Mouse (Mus musculus) mouse embryonic stem cell (cell line): Measurements from ENCODE around the gene Kbtbd7.
"Not testable (repeated sequence)": the region's sequence is repeated elsewhere in the genome, so short reads cannot be mapped to it uniquely, and the experiment has no call there.

Source experiments
- in situ Hi-C, 2 experiments: fragments of 300-500 bp; cut with MboI; formaldehyde crosslinking; loops; 1 replicate in 1 of 2; 3 replicates in 1 of 2; pipeline ENCODE4 v1.14.3; 2019 to 2020; ENCODE audit warnings: low sequenced_read_pairs in 2 of 2, low pct_unique_long_range_greater_than_20kb in 1 of 2, mixed read lengths in 1 of 2; ENCODE audit not compliant: unreplicated experiment in 1 of 2

The Kbtbd7 gene

DNA sequence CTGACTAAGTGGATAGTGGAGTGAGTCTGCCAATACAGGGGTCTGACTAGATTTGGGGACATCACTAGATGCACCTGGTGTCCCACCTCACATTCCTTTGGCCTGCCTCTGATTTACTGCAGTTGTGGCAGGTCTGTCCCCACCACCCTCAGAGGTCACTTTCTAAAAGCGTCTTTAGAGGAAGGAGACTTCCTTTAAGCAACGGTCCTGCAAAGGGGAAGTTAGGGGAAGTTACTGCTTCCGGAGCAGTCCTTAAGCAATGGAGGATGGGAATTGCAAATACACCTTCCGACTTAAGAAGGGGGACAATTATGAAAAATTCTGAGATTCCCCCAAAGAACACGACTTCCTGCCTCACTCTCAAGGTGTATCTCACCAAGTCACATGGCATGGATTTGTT, 15.1 kb downstream of the Kbtbd7 start:
- in situ Hi-C loops: no loop called here

DNA sequence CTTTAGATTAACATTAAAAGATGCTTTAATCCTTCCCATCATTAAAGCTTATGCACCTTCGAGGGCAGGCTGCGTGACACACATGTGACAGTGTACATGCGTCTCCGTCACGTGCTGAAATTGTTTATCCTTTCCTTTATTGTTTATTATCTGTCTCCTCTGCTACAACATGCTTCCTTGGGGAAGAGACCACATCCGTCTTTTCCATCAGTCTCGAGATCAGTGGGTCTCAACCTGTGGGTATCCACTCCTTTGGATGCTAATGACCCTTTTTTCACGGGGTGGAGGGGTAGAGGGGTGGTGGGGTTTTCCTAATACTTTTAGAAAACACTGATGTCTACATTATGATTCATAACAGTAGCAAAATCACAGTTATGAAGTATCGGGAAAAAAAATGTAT, 18.3 kb downstream of the Kbtbd7 start:
- in situ Hi-C loops: no loop called here

DNA sequence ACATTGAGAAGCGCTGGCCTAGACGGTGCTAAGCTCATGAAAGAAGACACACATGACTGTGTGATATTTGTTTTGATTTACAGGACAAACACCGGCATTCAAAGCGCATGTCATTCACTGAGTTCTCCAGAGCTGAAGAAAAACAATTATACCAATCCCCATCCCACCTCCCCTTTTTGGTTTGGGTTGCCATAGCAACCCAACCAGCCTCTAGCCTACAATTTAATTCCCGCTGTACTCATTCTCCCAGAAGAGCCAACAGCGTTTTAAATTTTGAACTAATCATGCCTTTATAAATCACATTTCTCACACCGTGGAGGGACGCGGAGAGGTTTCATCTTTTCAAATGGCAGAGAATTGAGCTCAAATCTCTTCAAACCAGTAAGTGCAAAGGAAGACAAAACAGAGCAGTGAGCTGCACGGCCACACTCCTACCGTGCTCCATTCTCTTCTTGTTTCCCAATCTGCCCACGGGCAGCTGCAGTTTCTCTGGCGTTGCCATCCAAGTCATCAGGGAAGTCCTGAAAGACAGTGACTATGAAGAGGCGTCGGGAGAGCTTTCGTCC, 18.8 kb downstream of the Kbtbd7 start:
- in situ Hi-C loops: no loop called here

DNA sequence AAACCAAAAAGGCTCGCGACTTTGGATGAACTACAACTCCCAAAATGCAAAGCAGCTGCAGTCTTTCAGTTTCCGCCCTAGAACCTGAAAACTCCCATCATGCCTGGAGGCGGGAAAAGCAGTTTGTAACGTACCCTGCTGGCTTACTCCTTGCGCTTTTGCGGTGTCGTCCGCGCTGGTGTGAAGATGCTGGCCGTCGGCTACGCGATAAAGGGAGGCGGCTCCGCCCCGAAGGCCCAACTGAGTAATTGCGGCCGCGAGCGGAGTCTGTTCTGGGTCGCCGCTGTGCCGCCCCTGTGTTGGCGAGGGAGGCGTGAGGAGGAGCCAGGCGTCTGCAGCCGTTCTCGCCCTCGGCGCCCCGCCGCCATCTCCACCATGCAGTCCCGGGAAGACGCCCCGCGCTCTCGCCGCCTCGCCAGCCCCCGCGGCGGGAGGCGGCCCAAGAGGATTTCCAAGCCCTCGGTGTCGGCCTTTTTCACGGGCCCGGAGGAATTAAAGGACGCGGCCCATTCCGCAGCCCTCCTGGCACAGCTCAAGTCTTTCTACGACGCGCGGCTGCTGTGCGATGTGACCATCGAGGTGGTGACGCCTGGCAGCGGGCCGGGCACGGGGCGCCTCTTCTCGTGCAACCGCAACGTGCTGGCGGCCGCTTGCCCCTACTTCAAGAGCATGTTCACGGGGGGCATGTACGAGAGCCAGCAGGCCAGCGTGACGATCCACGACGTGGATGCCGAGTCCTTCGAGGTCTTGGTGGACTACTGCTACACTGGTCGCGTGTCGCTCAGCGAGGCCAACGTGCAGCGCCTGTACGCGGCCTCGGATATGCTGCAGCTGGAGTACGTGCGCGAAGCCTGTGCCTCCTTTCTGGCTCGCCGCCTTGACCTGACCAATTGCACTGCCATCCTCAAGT, 25.6 kb downstream of the Kbtbd7 start, which contains the start of gene Kbtbd6:
Gene Kbtbd6 (plus strand): TSS at position 155 of the 910 bp plus-strand sequence.
- in situ Hi-C loops: not testable (repeated sequence)

DNA sequence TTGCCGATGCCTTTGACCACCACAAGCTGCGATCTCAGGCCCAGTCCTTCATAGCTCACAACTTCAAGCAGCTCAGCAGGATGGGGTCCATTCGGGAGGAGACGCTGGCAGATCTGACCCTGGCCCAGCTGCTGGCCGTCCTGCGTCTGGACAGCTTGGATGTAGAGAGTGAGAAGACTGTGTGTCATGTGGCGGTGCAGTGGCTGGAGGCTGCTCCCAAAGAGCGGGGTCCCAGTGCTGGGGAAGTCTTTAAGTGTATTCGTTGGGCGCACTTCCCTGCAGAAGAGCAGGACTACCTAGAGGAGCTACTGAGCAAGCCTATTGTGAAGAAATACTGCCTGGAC, 26.3 kb downstream of the Kbtbd7 start:
- in situ Hi-C loops: not testable (repeated sequence)

GRCm38 (mm10) chr14:79460401-79460800, 34.1 kb downstream of the Kbtbd7 start:
- in situ Hi-C loops: loop anchor here (5.0 to 10.0 kb wide), 2 partner anchors 63 to 66 kb away; partner anchors contain the start of genes Mtrf1 (in 2 of the 2) and Naa16 (in 1 of the 2)

DNA sequence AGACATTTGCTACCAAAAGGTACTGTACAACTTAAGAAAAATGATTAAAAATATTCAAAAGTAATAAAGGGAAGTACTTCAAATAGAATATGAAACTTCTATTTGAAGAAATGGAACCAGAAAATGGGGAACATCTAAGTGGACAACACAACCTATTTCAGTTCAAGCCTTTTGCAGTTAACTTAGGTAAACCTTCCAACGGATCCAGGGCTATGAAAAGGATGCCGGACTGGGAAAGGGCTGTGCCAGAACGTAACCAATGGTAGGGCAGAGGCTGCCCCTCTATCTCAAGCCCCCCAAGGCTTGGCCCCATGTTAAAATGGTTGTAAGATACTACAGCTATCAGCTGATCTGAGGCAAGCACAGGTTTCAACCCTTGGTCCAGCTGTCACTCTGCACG, 34.7 kb downstream of the Kbtbd7 start:
- in situ Hi-C loops: loop anchor here (5.0 to 10.0 kb wide), 2 partner anchors 64 to 66 kb away; partner anchors contain the start of genes Mtrf1 (in 2 of the 2) and Naa16 (in 1 of the 2)

GRCm38 (mm10) chr14:79465623-79466022, 39.3 kb downstream of the Kbtbd7 start:
- in situ Hi-C loops: loop anchor here in 1 of 2 experiments (10.0 kb wide), 1 partner anchor 71 kb away; the partner anchor contains the start of genes Mtrf1 and Naa16

DNA sequence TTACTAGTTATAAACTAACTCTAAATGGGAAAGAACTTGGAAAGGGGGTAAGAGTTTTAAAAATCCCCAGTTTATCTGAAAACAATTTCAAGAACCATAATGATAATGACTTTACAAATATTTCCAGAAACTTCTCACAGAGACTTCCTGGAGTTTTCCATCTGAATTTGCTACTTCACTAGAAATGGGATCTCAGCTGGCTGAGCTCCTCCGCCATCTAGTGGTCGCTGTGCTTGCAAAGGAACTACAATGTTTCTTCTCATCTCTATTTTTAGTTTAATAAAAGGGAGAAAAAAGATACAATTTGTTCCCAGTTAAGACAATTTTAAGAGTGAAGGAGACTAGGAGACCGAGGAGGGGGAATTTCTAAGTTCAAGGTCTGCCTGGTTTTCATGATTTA, 41.3 kb downstream of the Kbtbd7 start:
- in situ Hi-C loops: loop anchor here in 1 of 2 experiments (10.0 kb wide), 1 partner anchor 73 kb away; the partner anchor contains the start of genes Mtrf1 and Naa16

DNA sequence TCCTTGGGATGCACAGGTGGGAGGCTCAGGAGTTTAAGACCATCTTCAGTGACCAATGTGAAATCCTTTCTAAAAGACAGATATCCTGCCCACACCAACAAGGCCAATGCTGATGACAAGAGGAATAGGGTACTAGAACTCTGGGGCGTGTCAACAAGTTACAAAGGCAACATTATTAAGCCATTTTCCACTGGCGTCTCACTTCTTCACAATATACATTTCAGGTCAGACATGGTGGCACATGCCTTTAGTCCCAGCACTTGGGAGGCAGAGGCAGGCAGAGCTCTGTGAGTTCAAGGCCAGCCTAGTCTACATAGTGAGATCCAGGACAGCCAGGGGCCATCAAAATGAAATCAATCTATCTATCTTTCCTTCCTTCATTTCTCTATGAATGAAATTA, 47.1 kb downstream of the Kbtbd7 start:
- in situ Hi-C loops: no loop called here
